Mouse (Mus musculus) MEL (cell line): ENCODE measurements at regions not wholly inside any gene's neighbourhood (a gene's known extent, or its start where the extent isn't known, plus 50 kb on each side); places are given as distances from the start of the nearest gene placed in this dataset.

ENCODE experiments used
- DNase-seq: peaks from one replicate; pipeline ENCODE4 v3.0.0; 2011; ENCODE audit warnings: low read depth, low spot score
- H3K27ac ChIP-seq: 2 replicates; pipeline ENCODE4 v1.5.1; 2012; ENCODE audit warnings: low read depth, mild to moderate bottlenecking, control low read depth, low read length, moderate library complexity; ENCODE audit not compliant: control insufficient read depth
- H3K27me3 ChIP-seq, 2 experiments: fragments of 150-350 bp in 1 of 2; sonication (generic) in 1 of 2; 2 replicates each; pipeline ENCODE4 v1.6.1; 2012; ENCODE audit warnings: low read length in 2 of 2, mild to moderate bottlenecking in 2 of 2, improper control_type of control experiment in 1 of 2, moderate library complexity in 1 of 2; ENCODE audit not compliant: insufficient read depth in 2 of 2, control insufficient read depth in 1 of 2
- H3K36me3 ChIP-seq, 2 experiments: 2 replicates each; pipeline ENCODE4 v1.6.1; 2012 to 2014; ENCODE audit warnings: low read length in 2 of 2, improper control_type of control experiment in 1 of 2, inconsistent platforms in 1 of 2, mild to moderate bottlenecking in 1 of 2; ENCODE audit not compliant: insufficient read depth in 2 of 2, control insufficient read depth in 1 of 2
- H3K4me1 ChIP-seq, 2 experiments: fragments of 150-350 bp in 1 of 2; sonication (generic) in 1 of 2; 2 replicates each; pipeline ENCODE4 v1.6.1; 2012; ENCODE audit warnings: low read length in 2 of 2, improper control_type of control experiment in 1 of 2, mild to moderate bottlenecking in 1 of 2; ENCODE audit not compliant: insufficient read depth in 2 of 2, control insufficient read depth in 1 of 2
- H3K4me3 ChIP-seq, 2 experiments: fragments of 150-350 bp in 1 of 2; sonication (generic) in 1 of 2; 2 replicates each; pipeline ENCODE4 v1.5.1; 2012; ENCODE audit warnings: low read depth in 2 of 2, low read length in 2 of 2, mild to moderate bottlenecking in 2 of 2, moderate library complexity in 2 of 2, control low read depth in 1 of 2, improper control_type of control experiment in 1 of 2; ENCODE audit not compliant: control insufficient read depth in 1 of 2, insufficient read depth in 1 of 2
- H3K79me2 ChIP-seq: 2 replicates; pipeline ENCODE4 v1.6.1; 2012; ENCODE audit warnings: mild to moderate bottlenecking, low read length, moderate library complexity; ENCODE audit not compliant: control insufficient read depth, poor library complexity, insufficient read depth
- H3K9ac ChIP-seq: 2 replicates; pipeline ENCODE4 v1.6.1; 2012; ENCODE audit warnings: low read depth, mild to moderate bottlenecking, control low read depth, low read length, moderate library complexity; ENCODE audit not compliant: control insufficient read depth, poor library complexity, severe bottlenecking
- H3K9me3 ChIP-seq: fragments of 150-350 bp; sonication (generic); replicated peaks from 2 replicates; pipeline ENCODE4 v1.6.1; 2012; ENCODE audit warnings: mild to moderate bottlenecking, low read length, improper control_type of control experiment, moderate library complexity; ENCODE audit not compliant: insufficient read depth
- BHLHE40 ChIP-seq: IDR thresholded peaks from 2 replicates; pipeline ENCODE4 v1.6.1; 2012; ENCODE audit warnings: low read depth, mild to moderate bottlenecking, inconsistent platforms, low read length, improper control_type of control experiment, borderline replicate concordance
- CHD1 ChIP-seq: IDR thresholded peaks from 2 replicates; pipeline ENCODE4 v1.6.1; 2012; ENCODE audit warnings: low read depth, mild to moderate bottlenecking, inconsistent platforms, low read length, improper control_type of control experiment
- CHD2 ChIP-seq: IDR thresholded peaks from 2 replicates; pipeline ENCODE4 v1.6.1; 2011; ENCODE audit warnings: low read length, improper control_type of control experiment
- CTCF ChIP-seq, 3 experiments: IDR thresholded peaks in 2 of 3; conservative IDR thresholded peaks in 1 of 3; 2 replicates each; pipeline ENCODE4 v1.5.1; 2011 to 2012; ENCODE audit warnings: low read length in 3 of 3, low read depth in 2 of 3, mild to moderate bottlenecking in 2 of 3, improper control_type of control experiment in 1 of 3, inconsistent platforms in 1 of 3, mixed read lengths in 1 of 3, moderate library complexity in 1 of 3; ENCODE audit not compliant: control insufficient read depth in 1 of 3, insufficient read depth in 1 of 3, poor library complexity in 1 of 3, severe bottlenecking in 1 of 3
- EP300 ChIP-seq, 2 experiments: IDR thresholded peaks; 2 replicates each; pipeline ENCODE4 v1.6.1; 2011; ENCODE audit warnings: improper control_type of control experiment in 2 of 2, low read length in 2 of 2, low read depth in 1 of 2, mild to moderate bottlenecking in 1 of 2
- GABPA ChIP-seq: IDR thresholded peaks from 2 replicates; pipeline ENCODE4 v1.6.1; 2012; ENCODE audit warnings: low read depth, mild to moderate bottlenecking, inconsistent platforms, low read length, improper control_type of control experiment, moderate library complexity
- GATA1 ChIP-seq: IDR thresholded peaks from 2 replicates; pipeline ENCODE4 v1.6.1; 2011; ENCODE audit warnings: low read depth, low read length, improper control_type of control experiment
- KAT2A ChIP-seq: conservative IDR thresholded peaks from 2 replicates; pipeline ENCODE4 v1.6.1; 2012; ENCODE audit warnings: low read depth, low read length, improper control_type of control experiment, inconsistent platforms
- MAFK ChIP-seq: IDR thresholded peaks from 2 replicates; pipeline ENCODE4 v1.6.1; 2011; ENCODE audit warnings: low read depth, mild to moderate bottlenecking, low read length, improper control_type of control experiment, borderline replicate concordance
- MYB ChIP-seq: IDR thresholded peaks from 2 replicates; pipeline ENCODE4 v1.6.1; 2011; ENCODE audit warnings: mild to moderate bottlenecking, low read depth, low read length, improper control_type of control experiment
- NRF1 ChIP-seq: IDR thresholded peaks from 2 replicates; pipeline ENCODE4 v1.6.1; 2014; ENCODE audit warnings: low read depth, mild to moderate bottlenecking, inconsistent platforms, low read length, improper control_type of control experiment, moderate library complexity; ENCODE audit not compliant: poor library complexity, insufficient read depth, severe bottlenecking
- POLR2AphosphoS2 ChIP-seq: IDR thresholded peaks from 2 replicates; pipeline ENCODE4 v1.6.1; 2011; ENCODE audit warnings: low read length, improper control_type of control experiment
- POLR2AphosphoS5 ChIP-seq: IDR thresholded peaks from 2 replicates; pipeline ENCODE4 v1.6.1; 2012; ENCODE audit warnings: low read depth, borderline replicate concordance, mild to moderate bottlenecking, inconsistent platforms, low read length, moderate library complexity, mixed read lengths
- RCOR1 ChIP-seq: IDR thresholded peaks from 2 replicates; pipeline ENCODE4 v1.6.1; 2012; ENCODE audit warnings: low read depth, mild to moderate bottlenecking, inconsistent platforms, low read length, improper control_type of control experiment
- TAL1 ChIP-seq: IDR thresholded peaks from 2 replicates; pipeline ENCODE4 v1.6.1; 2012; ENCODE audit warnings: mild to moderate bottlenecking, inconsistent platforms, low read length, moderate library complexity, mixed read lengths
- TBP ChIP-seq: IDR thresholded peaks from 2 replicates; pipeline ENCODE4 v1.8.0; 2011; ENCODE audit warnings: low read depth, low read length, improper control_type of control experiment
- USF1 ChIP-seq: IDR thresholded peaks from 2 replicates; pipeline ENCODE4 v1.6.1; 2014; ENCODE audit warnings: low read depth, mild to moderate bottlenecking, inconsistent platforms, low read length, improper control_type of control experiment, moderate library complexity
- ZKSCAN1 ChIP-seq: IDR thresholded peaks from 2 replicates; pipeline ENCODE4 v1.6.1; 2012; ENCODE audit warnings: low read depth, mild to moderate bottlenecking, inconsistent platforms, low read length, improper control_type of control experiment, moderate library complexity
- ZNF384 ChIP-seq: IDR thresholded peaks from 2 replicates; pipeline ENCODE4 v1.6.1; 2012; ENCODE audit warnings: low read depth, mild to moderate bottlenecking, inconsistent platforms, low read length, improper control_type of control experiment

DNA sequence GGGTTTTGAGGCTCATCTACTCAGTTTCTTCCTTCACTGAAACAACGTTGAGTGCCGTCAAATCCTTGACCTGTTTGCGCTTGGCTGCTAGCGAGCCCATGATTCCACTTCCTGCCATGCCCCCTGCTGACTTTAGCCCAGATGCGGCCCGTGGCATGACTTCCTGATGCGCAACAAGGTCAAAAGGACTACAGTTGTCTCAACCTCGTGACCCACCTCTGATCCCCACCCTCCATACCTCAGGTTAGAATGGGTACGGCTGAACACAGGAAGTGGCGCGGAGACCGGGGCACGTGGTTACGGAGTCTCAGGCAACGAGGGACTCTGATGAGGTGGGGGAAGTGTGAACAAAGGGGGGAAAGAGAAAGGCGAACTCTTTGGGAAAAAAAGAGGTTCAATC is 135.6 kb upstream of the Sdk2 start:
- no peak for DNase-seq
- no peaks in the 10 kb centered on the region for H3K36me3 ChIP-seq
- H3K27ac ChIP-seq, result no peak overlapping the region

DNA sequence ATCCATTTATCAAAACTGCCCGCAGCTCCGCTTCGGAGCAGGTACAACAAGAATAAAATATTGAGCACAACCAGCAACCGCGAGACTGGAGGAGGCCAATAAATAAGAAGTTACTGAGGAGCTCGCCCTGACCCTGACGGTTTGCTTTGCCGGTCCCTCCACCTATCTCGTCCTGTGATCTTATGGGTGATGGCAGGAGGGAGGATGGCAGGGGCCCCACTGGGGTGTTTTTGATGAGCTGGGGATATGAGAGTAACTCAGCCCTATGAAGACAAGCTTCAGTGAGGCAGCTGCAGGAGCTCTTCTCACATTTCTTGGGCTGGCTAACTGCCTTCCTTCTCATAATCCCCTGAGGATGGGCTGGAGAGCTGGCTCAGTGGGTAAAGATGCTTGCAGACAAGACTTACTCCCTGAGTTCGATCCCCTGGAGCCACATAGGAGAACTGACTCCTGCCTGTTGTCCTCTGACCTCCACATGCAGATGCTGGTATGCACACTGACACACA is 132.3 kb upstream of the Sdk2 start:
- no peaks in the 10 kb centered on the region; the same call in 1 of the 2 replicates for H3K9me3 ChIP-seq

More for the DNA sequence above, 135.6 kb upstream of the Sdk2 start:
- H3K9ac ChIP-seq, result no peak overlapping the region
- TF ChIP-seq KAT2A (no peak), POLR2AphosphoS2 (no peak), ZNF384 (no peak), TAL1 (no peak), CTCF (IDR thresholded peaks at IDR 0.05 in 2 of 3, conservative IDR thresholded peaks at IDR 0.05 in 1 of 3; ENCODE audit: control insufficient read depth in 1 of 3, insufficient read depth in 1 of 3, low read depth in 2 of 3, low read length in 3 of 3, poor library complexity in 1 of 3, severe bottlenecking in 1 of 3) (no peak), EP300 (IDR thresholded peaks at IDR 0.05; ENCODE audit: low read depth in 1 of 2, low read length in 2 of 2) (no peak), CHD1 (no peak), MAFK (no peak), USF1 (no peak), CHD2 (no peak), GABPA (no peak), RCOR1 (no peak), ZKSCAN1 (no peak), GATA1 (no peak)
- no peak overlapping the region for H3K4me3 ChIP-seq
- no peaks in the 10 kb centered on the region for H3K27me3 ChIP-seq
- no peaks in the 10 kb centered on the region for H3K4me1 ChIP-seq
- H3K79me2 ChIP-seq, result no peaks in the 10 kb centered on the region
- no peaks in the 10 kb centered on the region; the same call in 1 of the 2 replicates for H3K9me3 ChIP-seq

More for the DNA sequence above, 132.3 kb upstream of the Sdk2 start:
- Histone ChIP-seq H3K27me3 (no peaks in the 10 kb centered on the region), H3K4me3 (no peak overlapping the region), H3K4me1 (no peaks in the 10 kb centered on the region), H3K36me3 (no peaks in the 10 kb centered on the region), H3K9ac (no peak overlapping the region), H3K79me2 (no peaks in the 10 kb centered on the region), H3K27ac (no peak overlapping the region)
- no peak for TF ChIP-seq CTCF (IDR thresholded peaks at IDR 0.05 in 2 of 3, conservative IDR thresholded peaks at IDR 0.05 in 1 of 3; ENCODE audit: control insufficient read depth in 1 of 3, insufficient read depth in 1 of 3, low read depth in 2 of 3, low read length in 3 of 3, poor library complexity in 1 of 3, severe bottlenecking in 1 of 3)
- TF ChIP-seq TBP, result no peak
- no peak for TF ChIP-seq MYB
- TF ChIP-seq ZNF384, result no peak
- TF ChIP-seq BHLHE40, result no peak
- no peak for TF ChIP-seq NRF1
- TF ChIP-seq POLR2AphosphoS5, result no peak
- no peak for TF ChIP-seq TAL1
- TF ChIP-seq EP300 (IDR thresholded peaks at IDR 0.05; ENCODE audit: low read depth in 1 of 2, low read length in 2 of 2), result no peak
- DNase-seq, result no peak
